Mouse (Mus musculus) ovary, postnatal 14 days (tissue): ENCODE results near the gene Srms.

Experiments used
- DNase-seq: peaks from one replicate; pipeline ENCODE4 v3.0.0; 2022; ENCODE audit warnings: low spot score

The Srms gene

GRCm38 (mm10) chr2:181213021-181213445 lies at the start of gene Srms:
Gene Srms, minus strand, starts transcription at chr2:181213185.
- DNase-seq: no peak

DNA sequence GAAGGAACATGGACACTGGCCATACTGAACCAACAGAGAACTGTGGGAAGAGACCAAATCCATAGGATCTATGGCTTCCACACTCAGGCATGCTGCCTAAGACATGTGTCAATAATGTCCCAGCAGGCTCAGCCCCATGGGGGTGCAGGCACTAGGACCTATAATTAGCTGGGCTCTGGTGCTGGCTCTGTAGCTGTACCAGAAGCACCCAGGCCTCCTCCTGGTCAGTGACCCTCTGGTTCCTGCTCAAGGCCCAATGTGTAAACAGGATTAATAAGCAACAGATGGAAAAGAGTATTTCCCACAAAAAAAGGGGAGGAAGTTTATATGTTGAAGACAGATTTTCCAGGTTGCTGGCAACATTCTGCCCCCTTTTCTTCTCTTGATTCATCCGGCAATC lies 40.3 kb upstream of the Srms start:
- DNase-seq: no peak

DNA sequence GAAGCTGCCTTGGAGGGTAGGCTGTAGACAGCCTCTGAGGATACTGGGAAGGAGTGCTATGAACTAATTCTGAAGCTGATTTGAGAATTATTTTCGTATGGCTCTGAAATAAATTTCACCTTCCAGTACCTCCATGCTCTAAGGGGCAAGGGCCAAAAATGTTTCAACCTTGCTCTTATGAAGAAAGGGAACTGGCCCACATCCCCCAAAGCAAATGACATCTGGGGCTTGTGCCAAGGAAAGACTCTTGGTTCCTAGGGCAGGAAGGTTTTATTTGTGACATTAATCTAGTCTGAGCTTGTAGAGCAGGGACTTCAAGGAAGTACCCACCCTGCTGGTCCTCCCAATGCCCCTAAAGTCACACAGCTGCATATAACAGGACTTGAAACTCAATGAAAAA lies 38.9 kb upstream of the Srms start:
- DNase-seq: no peak

DNA sequence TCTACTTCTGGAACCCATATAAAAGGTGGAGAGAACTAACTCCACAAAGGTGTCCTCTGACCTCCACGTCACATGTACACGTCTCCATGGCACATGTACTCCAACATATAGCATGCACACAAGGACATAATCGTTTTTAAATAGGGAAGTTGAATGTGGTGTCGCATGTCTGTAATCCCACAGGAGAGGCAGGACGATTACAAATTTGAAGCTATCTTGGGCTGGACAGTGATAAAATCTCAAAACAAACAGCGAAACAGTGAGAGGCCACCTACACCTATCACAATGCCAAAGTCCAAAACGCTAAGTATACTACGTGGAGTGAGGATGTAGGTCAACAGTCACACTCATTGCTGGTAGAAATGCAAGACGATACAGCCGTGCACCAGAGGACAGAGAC lies 36.2 kb upstream of the Srms start:
- DNase-seq: no peak

DNA sequence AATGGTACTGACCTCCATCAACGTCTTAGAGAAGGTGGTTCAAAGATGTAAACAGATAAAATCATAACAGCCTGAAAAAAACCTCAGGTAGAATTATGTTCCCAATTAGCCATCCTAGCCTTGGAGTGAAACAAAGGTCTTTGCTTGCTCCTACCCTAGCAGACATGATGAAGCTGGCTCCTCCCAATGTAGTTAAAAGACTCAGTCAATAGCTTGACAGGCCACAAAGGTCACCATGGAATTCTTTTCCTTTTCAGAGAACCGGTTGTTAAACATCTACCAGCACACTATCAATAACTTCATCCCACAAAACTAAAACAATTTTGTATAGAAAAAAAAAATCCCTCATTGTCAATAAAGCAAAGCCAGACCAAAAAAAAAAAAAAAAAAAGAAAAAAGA lies 32.0 kb upstream of the Srms start:
- no peak for DNase-seq

- no peak for DNase-seq
Measured at GRCm38 (mm10) chr2:181243706-181244394, 30.9 kb upstream of the Srms start.

- DNase-seq: no peak
Measured at GRCm38 (mm10) chr2:181242314-181242665, 29.3 kb upstream of the Srms start.

DNA sequence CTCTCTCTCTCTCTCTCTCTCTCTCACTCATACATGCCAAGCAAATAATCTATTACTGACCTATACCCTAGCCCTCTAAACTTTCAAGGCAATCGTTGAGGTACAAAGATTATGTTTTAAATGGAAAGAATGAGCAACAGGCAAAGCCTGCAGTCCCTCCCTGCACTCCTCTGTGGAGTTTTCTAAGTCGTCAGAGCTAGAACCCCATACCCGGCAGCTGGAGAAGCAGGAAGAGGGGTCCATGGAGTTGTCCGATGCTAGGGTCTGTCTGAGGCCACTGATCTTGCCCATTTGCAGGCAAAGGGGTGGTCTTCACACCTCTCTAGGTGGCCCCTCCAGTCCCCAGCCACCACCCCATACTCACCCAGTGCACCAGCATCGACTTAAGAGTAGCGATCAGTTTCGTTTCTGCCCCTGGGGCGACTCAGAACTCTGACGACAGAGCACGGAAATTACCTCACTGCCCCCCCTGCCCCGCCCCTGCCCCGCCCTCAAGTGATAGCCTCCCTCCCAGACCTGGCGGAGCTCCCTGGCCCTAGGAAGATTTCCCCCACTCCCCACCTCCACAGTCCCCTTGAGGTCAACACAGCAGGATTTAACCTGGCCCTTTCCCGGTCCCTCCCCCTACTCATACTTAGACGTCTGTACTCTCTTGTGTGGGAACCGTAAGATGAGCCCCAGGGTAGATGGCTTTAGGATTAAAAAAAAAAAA lies 28.8 kb upstream of the Srms start, which contains the start of gene Helz2:
Gene Helz2 (minus strand): TSS at position 426 of the 712 bp plus-strand sequence.
- DNase-seq: peak; percentile 25

DNA sequence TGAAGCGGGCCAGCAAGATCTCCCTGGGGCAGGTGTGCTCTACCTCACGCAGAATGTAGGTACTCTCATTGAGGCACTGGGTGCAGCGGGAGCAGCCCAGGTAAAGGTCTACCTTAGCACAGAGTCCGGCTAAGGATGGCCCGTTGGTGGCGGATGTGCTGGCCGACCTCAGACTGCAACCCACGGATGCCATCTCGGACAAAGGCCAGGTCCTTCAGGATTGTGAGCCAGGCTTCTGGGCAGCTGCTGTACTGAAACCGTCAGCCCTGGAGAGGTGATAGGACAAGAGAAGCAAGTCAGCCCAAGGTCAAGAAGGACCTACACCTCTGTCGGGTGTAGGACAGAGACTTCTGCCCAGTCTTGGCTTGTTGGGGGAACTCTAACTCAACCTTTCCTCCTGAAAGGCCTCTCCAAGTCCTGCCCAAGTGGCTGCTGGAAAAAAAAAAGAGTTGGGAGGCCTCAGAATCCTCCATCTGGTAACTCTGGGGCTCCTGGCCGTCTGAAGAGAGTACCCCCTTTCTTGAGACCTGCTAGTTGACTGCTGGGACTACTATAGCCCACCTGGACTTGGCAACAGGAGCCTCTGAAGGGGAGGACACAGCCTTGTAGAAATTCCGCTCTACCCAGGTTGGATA lies 27.9 kb upstream of the Srms start:
- DNase-seq: no peak

GRCm38 (mm10) chr2:181239261-181239660 lies 26.3 kb upstream of the Srms start:
- no peak for DNase-seq

- no peak for DNase-seq
Measured at GRCm38 (mm10) chr2:181238861-181239260, 25.9 kb upstream of the Srms start.

DNA sequence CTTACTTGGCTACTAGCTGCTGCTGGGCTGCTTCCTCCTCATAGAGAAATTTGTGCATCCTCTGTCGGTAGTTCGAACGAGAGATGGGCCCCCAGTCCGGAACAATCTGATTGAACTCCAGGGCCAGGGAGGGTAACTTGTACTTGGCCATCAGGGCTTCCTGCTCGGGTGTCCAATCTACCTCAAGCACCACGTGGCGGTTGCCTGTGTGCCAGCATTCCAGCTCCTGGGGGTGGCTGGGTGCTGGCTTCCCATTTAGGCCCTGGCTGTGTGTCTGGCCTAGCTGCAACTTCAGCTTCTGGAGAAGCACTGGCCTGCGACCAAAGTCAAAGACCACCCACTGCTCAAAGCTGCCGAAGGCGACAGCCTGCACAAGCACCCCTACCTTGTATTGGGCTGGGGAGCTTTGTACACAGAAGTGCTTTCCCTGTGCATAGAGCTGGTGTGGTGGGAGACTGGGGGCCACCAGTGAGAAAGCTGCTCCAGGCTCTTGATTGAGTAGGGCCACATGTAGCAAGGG lies 25.2 kb upstream of the Srms start:
- DNase-seq: no peak

DNA sequence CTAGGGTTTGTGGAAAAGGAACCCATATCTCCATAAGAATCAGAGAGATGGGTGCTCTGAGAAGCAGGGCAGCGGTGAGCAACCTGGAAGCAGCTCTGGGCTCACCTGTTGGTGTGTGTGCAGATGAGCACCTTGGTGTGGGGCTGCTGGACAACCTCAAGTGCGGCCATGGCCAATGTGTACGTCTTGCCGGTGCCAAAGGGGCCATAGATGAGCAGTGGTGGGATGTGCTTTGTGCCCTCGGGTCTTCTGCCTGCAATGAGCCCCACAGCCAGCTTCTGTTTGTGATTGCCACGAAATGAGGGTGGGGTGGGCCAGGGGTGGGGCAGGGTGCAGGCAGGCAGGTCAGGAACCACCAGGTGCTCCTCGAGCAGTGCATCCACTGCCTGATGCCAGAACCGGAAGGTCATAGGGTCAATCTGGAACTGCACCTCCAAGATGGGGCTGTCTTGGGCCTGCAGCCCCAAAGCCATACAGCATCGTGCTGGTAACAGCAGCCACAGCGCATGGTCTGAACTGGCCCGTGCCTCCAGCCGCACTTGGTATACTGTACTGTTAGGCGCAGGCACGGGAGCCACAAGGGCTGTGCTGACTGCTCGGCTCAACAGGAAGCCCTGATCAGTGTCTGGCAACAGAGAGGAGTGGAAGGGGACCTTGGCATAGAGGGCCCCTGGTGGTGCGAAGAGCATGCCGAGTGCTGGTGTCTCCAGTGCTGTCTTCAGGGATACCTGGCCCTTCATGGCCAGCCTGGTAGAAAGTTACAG lies 24.4 kb upstream of the Srms start:
- no peak for DNase-seq

DNA sequence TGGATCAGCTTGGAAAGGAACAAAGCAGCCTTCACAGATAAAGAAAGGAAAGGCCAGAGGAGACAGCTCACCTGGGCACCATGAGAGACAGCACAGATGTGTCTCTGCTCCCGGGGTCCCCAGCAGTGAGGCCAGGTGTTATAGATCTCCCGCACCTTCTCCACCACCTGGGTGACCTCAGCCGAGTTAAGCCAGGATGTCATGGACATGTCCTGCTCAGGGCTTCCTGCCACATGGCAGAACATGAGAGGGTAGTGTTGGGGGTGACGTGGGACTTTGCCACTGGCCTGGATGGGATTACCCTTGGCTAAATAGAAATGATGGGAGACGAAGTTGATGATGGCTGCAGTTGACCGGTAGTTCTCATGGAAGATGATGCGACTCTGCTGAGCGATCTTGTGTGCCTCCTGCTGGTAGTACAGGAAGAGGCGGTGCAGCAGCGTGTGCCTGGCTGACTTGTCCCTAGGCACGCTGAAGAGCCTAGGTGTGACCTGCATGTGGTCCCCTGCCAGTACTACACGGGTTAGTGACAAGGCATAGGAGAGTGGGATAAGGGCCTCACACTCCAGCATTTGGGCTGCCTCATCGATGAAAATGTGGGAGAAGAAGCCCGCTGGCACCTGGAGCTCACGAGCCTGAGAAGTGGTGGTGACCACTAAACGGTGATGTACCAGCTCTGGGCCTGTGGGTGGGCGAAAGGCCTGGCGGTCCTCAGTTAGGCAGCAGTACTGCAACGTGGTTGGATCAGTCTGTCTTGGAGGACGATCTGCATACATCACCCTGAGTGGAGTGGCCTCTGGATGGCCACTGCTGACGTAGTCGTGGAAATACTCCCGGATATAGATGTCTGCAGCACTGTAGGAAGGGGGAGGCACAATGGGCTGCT lies 22.9 kb upstream of the Srms start:
- no peak for DNase-seq

GRCm38 (mm10) chr2:181234680-181235079 lies 21.7 kb upstream of the Srms start:
- DNase-seq: no peak

DNA sequence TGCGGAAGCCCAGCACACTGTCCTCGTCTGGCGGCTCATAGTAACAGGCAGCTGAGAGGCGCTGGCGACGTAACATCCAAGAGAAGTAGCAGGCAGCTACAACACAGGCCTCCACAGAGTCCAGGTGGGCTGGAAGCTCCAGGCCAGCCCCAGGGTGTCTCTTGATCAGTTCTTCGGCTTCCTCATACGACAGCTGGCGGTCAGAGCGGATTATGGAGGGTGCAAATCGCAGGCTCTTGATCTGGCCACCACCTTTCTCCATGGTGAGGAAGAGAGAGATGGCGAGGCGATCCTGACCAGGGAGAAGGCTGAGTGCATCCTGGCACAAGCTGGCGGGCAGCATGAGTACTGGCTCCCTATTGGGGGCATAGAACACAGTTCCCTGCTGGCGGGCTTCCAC lies 20.5 kb upstream of the Srms start:
- no peak for DNase-seq

GRCm38 (mm10) chr2:181231171-181231570 lies 18.2 kb upstream of the Srms start:
- no peak for DNase-seq

DNA sequence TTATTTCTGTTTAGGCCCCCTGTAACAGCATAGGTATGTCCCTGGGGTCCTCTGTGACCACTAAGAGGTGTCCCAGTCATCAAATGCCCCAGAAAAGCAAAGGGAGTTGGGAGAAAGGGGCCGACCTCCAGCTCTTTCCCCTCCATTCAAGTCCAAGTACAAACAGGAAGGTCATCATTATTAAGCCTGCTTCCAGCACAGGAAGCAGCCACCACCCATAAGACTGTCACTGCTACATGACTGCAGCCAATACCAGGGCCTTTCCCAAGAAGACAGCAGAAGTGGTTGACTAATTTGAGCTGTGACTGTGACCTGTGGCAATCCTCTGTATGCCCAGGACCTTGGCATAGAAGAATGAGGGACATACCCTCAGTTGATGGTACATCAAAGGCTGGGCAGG lies 15.3 kb upstream of the Srms start:
- no peak for DNase-seq

DNA sequence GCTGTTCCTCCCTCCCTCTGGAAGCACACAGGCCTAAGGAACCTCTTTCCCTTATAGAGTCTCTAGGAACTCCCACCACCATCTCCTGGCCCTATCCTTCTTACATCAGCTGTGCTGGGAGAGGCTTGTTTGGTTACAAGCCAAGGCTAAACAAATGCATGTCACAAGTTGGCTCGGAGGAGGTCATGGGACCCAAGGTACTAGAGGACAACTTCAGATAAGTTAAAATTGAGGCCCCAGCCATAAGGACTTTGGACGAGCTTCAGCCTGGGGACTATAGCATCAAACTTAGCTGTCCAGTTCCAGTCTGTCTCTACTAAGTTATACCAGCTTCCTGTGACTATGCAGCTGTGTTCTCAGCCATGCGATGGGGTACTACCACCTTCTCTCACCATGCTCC lies 14.1 kb upstream of the Srms start:
- DNase-seq: no peak

DNA sequence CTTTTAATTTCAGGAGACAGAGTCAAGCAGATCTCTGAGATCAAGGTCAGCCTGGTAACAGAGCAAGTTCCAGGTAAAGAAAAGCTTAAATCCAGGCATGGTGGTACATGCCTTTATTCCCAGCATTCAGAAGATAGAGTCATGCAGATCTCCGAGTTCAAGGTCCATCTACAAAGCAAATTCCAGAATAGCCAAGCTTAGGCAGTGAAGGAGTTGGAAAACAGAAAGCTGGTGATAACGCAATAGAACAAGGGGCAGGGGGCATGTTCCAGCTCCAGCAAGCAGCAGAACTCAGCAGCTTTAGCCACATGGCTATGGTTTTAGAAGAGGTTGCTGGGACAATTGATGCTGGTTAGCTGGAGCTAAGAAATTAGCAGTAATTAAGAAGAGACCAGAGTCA lies 12.0 kb upstream of the Srms start:
- no peak for DNase-seq

DNA sequence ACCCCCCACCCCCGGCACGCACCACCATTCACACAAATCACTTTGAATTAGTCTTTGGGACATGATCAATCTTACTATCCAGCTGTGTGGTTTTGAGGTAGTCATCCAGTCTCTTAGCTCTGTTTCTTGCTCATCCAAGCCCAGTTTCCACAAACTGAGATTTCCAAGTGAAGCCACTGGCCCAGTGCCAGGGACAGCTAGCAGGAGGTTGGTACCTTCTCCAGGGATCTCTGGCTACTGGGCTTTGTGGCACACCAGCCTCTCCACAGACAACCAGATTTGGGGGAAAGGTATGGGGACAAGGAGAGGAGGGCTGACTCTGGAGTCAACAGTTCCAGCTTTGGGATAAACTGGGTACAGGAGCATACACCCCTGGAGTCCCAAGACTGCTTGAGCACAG lies 7.4 kb upstream of the Srms start:
- DNase-seq: no peak
